Mouse (Mus musculus) CD8-positive naive resting alpha-beta T cell, adult 2 months (primary cell): ENCODE measurements at regions not wholly inside any gene's neighbourhood (a gene's known extent, or its start where the extent isn't known, plus 50 kb on each side); places are given as distances from the start of the nearest gene placed in this dataset.

Experiments used
- DNase-seq, 2 experiments: peaks; one replicate each; pipeline ENCODE4 v3.0.0; 2022; ENCODE audit warnings: low read depth in 2 of 2, low spot score in 2 of 2

DNA sequence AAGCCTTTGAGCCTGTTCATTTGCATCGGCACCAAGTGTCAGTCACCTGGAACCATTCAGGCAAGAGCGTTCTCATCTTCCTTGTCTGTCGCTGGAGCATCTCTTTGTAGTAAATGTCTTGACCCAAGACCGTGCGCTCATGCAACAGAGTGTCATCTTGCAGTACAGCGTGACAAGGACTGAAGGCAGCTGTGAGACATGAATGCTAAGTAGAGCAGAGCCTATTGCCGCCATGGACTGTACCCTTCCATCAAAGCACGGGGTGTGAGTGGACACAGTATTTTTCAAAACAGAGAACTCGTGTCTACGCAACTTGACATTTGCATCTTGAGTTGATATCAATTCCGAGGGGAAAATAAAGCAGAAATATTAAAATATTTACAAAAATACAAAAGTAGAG is 287.4 kb upstream of the Gpc5 start:
- DNase-seq, result no peak

DNA sequence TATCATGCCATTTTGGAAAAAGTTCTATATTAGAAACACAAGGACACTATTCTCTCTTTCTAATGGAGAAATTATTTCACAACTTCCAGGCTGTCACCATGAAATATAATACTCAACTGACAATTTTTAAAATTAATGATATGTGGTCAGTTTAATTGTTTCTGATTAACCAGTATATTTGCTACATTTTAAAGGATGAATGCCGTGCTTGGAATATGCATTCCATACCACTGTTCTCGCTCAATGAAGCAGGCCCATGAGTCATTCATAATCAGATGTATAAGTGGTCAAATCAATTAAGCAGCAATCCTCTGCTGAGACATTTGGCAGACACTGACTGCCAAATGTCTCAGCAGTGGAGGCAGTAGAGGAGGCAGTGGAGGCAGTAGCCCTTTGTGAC is 283.4 kb upstream of the Gpc5 start:
- no peak for DNase-seq

DNA sequence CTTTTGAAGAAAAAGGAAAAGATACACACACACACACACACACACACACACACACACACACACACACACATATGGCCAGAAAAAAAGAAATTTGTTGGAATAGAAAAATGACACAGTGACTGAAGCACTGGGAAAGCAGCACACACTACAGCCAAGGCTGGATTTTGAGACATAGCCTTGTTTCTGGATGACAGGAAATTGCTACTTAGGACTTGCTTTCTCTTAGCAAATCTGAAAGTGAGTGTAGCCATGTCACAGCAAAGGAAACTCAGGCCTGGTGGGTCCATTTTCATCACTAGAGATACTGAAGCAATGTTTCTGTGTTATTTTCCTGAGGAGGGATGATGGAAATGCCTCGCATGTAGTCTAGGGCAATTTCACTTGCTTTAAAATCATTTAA is 271.3 kb upstream of the Gpc5 start:
- no peak for DNase-seq

DNA sequence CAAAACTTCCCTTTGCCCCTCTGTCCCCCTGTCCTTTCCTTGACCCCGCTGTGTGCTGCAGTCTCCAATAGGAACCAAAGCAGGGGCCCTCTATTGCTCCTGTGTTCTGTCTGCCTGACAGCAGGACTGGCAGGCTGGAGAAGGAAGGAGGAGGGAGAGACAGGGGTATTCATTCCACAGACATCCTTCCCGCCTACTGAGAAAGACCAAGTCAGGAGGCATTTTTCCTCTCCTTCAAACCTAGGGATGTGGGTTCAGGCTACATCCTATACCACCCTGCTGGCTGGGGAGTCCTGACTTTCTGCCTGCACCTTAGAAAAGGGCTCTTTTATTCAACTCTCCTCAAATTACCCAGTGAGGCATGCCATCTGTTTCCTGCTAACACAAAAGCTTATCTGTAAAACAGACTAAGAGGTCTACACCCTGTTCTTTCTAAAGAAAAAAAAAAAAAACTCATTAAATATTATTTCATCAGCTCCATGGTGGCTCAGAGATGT is 270.9 kb upstream of the Gpc5 start:
- no peak for DNase-seq

DNA sequence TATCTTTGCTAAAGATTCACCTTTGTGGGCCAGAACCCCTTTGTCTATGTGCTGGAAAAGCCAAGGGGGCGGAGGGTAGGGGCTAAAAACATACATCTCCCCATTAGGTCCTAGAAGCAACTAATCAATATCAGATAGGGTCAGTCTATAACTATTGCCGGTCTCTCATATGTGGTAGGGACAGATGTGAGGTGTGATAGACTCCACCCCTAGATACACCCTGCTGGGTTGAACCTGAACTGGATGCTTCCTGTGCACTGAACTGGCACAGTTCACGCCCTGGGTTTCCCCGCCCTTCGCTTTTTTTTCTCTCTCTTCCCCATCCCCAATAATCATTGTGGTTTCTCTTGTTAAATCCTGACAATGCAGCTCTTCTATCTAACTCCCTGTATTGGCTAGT is 270.3 kb upstream of the Gpc5 start:
- no peak for DNase-seq

DNA sequence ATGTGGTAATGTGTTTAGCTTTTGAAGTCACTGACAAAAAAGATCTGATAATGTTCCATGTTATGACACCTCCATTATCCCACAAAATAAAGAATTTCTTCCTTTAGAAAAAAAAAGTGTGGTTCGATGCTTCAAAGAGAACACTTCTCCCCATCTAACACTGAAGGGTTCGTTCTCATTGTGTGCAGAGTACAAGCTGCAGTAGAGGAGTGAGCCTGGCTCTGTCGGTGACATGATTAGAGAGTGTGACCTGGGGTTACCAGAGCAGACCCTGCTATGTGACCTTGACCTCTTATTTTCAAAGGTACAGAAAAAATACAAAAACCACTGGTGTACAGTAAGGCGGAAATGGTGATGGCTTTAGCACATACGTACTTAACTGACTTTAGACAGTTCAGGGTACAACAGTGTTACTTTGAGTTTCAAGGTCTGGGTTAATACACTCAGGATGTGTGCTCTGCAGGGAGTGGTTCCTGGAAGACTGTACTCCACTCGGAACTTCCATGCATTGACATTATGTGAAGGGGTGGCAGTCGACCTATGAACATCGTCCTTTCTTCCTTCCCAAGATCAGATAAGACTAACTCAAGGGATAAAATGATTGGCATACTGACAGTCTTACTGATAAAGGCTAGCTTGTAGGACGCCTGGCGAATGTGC is 265.2 kb upstream of the Gpc5 start:
- no peak for DNase-seq

DNA sequence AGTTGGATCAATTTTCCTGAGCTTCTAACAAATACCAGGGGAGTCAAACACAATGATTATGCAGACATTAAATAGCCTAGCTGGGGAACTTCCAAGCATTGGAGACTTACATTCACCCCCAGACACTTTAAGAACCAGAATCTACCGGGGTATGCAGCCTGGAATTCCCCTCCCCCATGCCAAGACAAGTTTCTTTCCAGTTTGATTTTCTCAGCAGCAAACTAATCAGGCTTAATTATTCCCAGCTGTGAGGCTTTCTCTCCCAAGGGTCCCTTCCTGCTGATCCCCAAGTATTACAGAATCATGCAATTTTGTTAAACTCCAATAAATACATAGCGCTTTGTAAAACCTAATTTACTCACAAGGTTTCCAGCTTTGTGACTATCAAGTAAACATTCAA is 262.7 kb upstream of the Gpc5 start:
- no peak for DNase-seq

DNA sequence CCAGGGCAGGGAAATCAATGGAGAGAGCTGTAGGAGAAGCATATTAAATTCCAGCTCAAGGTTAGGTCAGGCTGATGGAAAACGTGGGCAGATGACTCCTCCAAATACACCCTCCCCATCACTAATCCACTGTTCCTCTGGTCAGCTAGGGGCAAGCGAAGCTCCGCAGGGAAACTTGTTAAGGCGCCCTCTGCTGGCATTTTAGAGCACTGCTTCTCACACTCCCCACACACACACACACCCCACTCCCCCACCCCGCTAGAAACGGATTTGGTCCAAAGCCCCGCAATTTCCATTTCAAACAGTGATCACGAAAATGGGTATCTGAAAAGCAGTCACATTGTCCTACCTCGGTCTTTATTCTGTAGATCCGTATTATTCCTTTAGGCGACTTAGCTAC is 259.0 kb upstream of the Gpc5 start:
- no peak for DNase-seq

DNA sequence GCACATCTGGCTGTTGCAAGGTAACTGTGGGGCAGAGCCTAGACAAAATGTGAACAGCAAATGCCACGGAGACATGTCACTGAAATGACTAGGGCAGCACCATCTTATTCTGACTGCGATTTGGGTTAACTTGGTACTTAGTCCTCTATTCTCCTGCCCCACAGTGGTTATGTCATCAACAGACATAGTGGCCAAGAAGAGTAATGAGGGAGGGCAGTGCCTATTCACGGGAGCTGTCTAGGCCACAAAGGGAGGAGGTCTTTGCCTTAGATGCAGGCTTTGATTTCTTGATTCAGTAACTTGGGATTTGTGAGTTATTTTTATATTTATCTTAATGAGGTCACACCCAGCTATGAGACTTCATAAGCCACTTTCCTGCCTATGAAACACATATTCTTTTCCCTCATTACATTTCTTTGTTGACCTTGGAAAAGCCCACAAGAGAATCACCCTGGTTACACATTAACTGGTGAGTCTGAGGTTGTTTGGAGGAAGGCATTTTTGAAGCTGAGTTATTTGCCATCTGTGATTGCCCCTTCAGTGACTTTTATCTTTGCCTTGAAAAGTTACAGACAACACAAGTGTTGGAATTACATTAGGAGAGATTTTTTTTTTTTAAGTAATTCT is 255.2 kb upstream of the Gpc5 start:
- no peak for DNase-seq

DNA sequence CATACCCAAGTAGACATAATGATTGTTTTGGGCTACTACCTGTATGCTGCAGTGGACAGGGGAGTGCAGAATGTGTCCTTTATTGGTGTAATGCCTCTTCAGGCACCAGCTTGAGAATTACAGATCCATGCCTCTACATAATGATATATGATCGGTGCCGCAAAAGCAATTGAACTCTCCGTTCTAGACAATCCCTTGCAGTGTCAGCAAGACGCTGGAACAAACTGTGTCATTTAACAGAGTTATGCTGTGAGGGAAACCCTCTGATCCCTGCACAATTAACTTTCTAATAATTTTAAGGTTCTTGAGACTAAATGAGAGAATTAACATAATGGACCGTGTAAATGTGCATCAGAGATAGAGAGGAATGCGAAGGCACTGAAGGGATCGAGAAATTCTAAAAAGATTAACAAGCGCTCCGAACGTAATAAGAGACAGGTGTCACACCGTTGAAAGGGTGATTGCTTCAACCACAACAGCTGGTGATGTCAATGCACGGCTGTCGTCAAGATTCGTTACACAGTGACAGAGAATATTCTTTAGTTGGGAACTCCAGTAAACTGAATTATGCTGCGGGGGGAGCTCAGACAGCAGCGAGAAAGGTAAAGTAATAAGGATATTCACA is 254.3 kb upstream of the Gpc5 start:
- DNase-seq, result no peak

DNA sequence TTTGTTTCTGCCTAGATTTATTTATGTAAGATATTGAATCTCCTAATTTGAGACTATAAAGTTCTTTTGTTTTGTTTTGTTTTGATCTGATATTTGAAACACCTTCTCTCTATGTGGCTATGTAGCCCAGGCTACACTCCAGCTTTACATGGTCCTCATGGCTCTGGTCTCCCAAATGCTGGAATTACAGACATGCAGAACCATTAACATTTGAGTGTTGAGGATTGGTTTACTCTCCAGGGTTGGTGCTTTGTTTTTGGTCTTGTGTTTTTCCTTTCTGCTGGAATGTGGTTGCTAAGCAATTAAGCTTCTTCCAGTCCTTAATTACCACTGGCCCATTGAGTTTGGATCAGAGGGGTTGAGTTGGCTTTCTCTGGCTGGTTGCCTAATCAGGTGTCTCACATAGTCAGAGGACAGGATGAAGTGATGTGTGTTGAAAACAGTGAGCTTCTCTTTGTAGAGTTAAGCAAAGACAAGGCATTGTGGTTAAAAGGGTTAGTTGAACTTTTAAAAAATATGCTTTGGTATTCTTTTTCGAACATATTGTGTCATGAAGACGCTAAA is 252.6 kb upstream of the Gpc5 start:
- no peak for DNase-seq

DNA sequence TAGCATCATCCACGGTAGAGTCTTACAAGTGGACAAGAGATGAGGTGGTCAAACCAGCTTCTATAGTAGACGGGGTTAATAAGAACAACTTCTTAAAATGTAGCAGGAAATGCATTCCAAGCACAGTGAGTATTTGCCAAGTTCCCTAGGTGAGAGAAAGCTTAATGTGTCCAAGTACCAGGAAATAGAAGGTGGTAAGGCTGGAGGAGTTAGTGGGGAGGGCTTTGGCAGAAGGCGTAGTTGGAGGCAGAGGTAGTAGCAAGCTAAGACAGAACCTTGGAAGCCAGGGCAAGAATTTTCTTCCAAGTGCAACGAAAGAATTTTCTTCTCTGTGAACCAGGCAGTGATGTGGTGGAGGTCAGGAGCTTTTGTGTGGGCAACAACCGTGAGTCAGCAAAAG is 251.2 kb upstream of the Gpc5 start:
- DNase-seq, result no peak

DNA sequence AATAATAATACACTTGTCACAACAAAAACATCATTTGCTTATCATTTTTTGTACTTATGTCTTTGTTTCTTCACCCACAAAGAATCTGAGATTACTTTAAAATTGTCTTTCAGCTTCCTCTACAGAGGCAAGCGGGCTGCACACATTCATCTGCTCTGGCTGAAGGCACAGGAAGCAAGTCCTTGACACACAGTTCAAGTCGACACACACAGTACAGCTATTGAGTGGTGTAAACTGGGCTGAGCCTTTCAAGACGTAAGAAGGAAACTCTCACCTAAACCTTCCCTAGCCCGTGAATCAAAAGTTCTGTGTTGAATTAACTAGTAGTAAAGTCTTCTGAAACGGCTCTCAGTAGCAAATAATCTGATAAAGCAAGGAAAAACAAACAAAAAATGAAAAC is 250.5 kb upstream of the Gpc5 start:
- no peak for DNase-seq

DNA sequence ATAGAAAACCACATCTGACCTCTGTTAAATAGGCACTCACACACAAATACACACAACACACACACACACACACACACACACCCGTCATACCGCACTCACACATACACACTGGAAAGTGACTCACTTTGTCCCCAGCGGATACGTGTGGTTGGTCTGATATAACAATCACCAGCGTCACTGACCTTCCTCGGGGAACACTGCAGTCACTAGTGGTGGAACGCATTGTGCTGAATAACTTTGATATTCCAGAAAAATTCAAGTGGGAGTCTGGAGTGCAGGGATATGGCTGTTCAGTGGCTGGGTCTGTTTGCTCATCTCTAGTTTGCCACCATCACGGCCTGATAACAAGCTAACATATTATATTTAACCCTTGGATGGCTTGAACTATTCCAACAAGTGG is 249.7 kb upstream of the Gpc5 start:
- DNase-seq, result no peak

DNA sequence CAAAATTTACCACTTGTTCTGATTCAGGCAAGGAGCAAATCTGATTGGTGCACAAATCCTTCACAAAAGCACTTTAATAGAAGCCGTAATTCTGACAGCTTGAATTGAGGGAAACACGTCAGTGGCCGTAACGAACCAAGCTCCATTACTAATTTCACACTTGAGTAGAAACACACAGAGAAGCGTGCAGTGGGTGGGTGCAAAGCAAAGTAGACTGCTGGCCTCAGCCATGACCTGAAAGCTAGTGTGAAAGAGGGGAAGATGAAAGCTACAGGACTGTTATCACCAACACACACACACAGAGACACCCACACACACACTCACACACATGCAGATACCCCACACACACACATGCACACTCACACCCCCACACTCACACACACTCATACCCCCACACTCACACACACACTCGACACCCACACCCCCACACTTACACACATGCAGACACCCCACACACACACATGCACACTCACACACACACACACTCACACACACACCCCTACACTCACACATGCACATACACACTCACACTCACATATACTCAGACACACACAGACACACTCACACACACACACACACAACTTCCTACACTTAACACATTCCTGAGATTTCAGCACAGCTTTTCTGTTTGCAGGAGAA is 248.8 kb upstream of the Gpc5 start:
- DNase-seq, result no peak

DNA sequence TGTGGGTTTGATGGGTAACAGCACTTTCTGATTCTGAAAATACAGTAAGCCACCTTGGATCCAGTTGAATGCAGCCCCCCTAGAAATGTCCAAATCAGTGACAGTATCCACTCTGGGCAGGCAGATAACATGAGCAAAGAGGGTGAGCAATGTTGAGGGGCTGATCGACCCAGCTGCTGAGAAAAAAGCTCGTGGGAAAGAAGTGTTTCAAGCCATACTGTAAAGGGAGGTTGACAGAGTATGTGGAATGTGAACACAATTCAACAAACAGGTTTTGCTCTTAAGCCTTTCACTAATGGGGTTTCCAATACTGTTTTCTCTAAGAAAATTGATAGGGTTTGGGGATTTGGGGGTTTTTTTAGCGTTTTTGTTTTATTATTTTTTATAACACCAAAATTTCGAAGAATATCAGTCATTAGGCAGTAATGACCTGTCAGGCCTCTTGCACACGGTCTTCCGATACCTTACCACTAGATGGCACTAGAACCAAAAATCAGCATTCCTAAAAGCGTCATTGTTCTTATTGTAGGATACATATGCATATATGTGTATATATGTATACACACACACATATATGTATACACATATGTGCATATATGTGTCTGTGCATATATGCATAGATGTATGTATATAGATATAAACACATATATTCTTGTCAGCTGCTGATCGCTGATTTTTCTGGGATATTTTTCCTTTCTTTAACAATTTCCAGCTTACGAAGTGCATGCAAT is 237.5 kb upstream of the Gpc5 start:
- DNase-seq, result no peak

DNA sequence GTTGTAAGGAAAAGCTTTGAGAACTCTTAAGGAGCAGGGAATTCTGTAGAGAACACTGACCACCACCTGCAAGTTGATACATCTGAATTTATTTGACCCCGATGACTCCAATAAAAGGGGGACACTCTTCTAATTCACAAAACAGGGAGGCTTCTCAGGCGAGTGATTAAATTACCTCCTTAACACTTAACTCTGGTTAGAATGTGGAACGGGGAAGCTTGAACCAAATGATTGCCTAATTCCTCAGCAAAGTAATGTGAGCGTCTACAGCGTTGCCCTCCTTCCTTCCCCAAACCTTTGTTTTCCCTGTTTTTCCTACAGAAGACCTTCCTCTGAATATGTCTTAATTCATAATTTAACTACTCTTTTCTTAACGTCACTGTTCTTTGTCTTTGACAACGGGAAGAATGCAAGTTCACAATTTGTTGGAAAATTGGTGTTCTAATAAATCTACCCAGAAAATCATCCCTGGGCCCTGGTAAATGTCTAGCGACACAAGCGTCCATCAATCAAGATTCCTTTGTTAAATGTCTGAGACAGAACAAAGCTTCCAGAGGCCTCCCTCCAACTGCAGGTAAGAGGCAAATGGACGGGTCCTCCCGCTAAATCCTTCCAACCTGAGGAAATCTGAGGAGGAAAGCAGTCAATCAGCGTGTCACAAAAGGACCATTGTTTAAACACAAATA is 236.8 kb upstream of the Gpc5 start:
- no peak for DNase-seq

DNA sequence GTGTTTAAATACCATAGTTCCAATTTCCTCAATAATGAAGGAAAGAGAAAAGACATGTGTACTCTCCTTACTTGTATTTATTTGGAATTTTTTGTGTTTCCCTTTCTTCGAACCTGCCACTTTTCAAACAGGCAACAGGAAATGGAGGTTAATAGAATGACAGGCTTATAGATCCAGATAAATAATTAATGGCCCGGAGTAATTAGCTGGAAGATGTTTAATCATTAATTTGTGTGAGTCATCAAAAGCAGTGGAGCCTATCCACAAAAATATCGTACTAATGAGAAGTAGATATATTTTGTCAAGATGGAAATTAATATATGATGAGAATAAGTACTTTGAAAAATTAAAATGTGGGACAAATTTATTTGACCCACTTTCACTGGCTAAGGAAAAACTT is 236.3 kb upstream of the Gpc5 start:
- DNase-seq, result no peak

DNA sequence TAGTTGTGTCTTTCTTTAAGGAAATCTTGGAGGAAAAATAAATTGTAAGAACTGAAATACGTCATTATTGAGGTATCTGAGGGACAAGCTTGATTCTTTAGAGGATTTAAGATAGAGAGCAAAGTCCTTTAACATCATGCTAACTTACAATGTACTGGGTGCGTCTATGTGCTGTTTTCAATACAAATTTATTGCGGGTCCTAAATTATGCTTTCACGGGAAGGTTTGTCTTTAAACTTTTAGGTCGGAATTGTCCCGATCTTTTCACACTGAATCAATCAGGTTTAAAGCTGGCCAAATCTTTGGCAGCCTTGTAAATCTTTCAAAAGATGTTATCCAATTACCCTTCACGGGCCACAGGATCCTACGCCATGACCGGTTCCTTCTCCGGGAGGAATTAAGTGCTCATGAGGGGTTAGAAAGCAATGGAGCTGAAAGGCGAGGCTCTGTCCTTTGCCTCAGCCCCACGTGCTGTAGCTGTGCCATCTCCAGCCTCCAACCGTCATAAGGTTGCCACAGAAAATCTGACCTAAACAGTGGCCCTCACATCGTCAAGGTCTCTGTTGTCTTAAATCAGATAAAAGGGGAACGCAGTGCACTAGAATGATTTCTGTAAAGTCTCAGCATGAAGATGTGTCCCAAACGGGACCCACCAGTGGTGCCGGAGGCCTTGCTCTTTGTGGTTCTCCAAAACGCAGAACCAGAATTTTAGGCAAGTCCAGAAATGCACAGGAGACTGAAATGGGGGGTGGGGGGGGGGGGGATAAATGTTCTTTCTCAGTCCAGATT is 235.6 kb upstream of the Gpc5 start:
- DNase-seq, result no peak

DNA sequence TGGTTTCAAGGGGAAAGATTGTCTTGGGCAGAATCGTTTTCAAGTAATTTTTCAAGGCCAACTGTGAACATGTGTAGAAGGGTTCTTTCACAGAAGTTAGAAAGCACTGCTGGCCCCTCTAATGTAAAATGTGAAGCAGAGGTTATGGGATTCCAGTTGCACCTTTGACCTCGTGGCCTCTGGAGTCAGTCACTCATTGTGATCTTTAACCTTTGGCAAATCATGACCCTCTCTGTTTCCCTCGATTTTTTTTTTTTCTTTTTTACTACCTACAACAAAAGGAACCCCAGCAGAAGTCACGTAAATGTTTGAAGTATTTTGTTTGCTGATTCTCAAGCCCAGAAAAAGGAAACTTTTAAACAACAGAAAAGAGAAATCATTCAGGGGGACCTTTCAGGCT is 234.8 kb upstream of the Gpc5 start:
- no peak for DNase-seq
